Mouse (Mus musculus): ENCODE measurements at regions not wholly inside any gene's neighbourhood (a gene's known extent, or its start where the extent isn't known, plus 50 kb on each side); places are given as distances from the start of the nearest gene placed in this dataset.

DNA sequence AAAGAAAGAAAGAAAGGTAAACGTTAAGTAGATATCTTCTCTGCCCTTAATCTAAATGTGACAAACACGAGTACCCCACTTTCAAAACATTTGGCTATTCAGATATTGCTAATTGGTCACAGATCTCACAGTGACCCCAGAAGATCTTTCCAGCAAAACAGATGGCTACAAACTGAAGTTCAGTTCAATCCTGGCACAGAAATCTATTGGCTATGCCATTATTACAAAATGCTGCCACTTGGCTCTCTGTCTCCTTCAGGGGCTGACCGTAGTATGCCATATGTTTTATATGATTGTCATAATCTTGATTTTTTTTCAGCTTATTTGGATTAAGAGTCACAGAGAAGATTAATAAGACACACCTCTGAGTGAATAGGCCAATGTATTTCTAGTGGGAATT is 873.2 kb downstream of the Slc22a22 start:
- Histone ChIP-seq H3K4me3 (no peak overlapping the region), H3K9me3 (no peaks in the 10 kb centered on the region), H3K27ac (no peak overlapping the region), H3K9ac (no peak overlapping the region), H3K36me3 (no peaks in the 10 kb centered on the region), H3K4me1 (no peaks in the 10 kb centered on the region), H3K27me3 (no peaks in the 10 kb centered on the region), H3K4me2 (no peak overlapping the region)
- no peak for ATAC-seq (ENCODE audit: insufficient number of reproducible peaks, insufficient read depth, low FRiP score, low TSS enrichment, low read depth)
- WGBS, result 80% methylated on average over 3 of the region's 3 CpGs

DNA sequence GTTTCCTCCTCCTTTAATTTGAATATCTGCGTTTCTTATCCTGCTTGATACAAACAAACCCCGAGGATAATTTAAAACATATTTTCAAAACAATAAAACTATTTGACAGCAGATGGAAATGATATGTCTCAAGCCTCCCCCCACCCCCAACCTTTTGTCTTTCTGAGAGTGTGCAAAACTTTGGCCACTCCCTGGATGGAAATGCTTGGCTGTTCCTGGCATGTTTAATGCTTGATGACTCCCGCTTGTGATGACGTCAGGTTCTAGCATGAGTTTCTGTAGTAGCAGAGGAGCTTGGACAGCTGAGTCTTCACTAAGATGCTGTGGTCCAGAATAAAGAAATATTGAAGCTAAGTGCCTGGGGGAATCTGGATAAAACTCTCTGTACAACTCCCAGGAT is 884.8 kb downstream of the Slc22a22 start:
- no peaks in the 10 kb centered on the region for H3K4me1 ChIP-seq
- H3K27me3 ChIP-seq, result no peaks in the 10 kb centered on the region
- H3K36me3 ChIP-seq, result no peaks in the 10 kb centered on the region
- H3K9me3 ChIP-seq, result no peaks in the 10 kb centered on the region
- 29% methylated on average over 4 of the region's 4 CpGs for WGBS
- no peak overlapping the region for H3K27ac ChIP-seq
- ATAC-seq (ENCODE audit: insufficient number of reproducible peaks, insufficient read depth, low FRiP score, low TSS enrichment, low read depth), result no peak
- no peak overlapping the region for H3K9ac ChIP-seq
- H3K4me2 ChIP-seq, result no peak overlapping the region
- H3K4me3 ChIP-seq, result no peak overlapping the region

DNA sequence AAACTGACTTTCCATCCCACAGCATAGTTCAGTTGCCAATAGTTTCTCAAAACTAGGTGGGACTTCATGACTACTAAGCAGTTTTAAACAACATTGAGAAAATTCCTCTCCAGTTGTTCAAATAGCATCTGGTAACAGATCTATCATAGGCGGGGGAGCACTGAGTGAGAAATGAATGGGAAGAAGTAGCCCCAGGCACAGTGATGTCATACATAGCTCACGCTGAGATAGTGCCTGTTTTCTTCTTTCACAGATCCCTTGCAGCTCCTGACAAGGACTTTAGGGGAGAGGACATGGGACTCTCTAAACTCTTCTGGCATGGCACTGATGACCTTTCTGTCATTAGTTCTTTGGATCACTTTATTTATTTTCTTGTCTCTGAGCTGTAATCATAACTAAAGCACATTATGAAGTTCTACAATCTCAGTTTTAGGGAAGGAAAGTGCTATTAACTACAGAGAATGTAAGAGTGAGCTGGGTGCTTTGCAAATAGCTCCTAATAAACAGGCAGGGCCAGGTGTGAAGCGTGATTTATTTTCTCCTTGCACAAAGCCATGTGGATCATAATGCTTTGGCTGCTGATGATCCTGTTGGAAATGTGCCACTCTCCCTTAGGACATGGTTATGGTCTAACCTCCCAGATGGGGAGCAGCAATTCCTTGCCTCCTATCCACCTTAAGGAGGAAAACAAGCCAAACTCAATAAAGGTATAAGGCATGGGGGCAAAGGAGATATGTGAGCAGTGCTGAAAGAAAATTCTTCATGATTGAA is 896.5 kb downstream of the Slc22a22 start:
- no peaks in the 10 kb centered on the region for H3K4me1 ChIP-seq
- no peaks in the 10 kb centered on the region for H3K36me3 ChIP-seq
- no peak overlapping the region for H3K4me3 ChIP-seq
- H3K4me2 ChIP-seq, result no peak overlapping the region
- H3K27me3 ChIP-seq, result no peaks in the 10 kb centered on the region
- no peaks in the 10 kb centered on the region for H3K9me3 ChIP-seq
- ATAC-seq (ENCODE audit: insufficient number of reproducible peaks, insufficient read depth, low FRiP score, low TSS enrichment, low read depth), result no peak
- no peak overlapping the region for H3K27ac ChIP-seq
- H3K9ac ChIP-seq, result no peak overlapping the region
- 41% methylated on average over 3 of the region's 3 CpGs for WGBS

GRCm38 (mm10) chr15:56563192-56563591 is 914.2 kb downstream of the Slc22a22 start:
- ATAC-seq (ENCODE audit: insufficient number of reproducible peaks, insufficient read depth, low FRiP score, low TSS enrichment, low read depth), result no peak
- no peaks in the 10 kb centered on the region for H3K4me1 ChIP-seq
- H3K27me3 ChIP-seq, result no peaks in the 10 kb centered on the region
- no peak overlapping the region for H3K27ac ChIP-seq
- no peak overlapping the region for H3K4me2 ChIP-seq
- H3K9me3 ChIP-seq, result no peaks in the 10 kb centered on the region
- H3K36me3 ChIP-seq, result no peaks in the 10 kb centered on the region
- 53% methylated on average over 2 of the region's 2 CpGs for WGBS
- no peak overlapping the region for H3K9ac ChIP-seq
- no peak overlapping the region for H3K4me3 ChIP-seq

- no peak for ATAC-seq (ENCODE audit: insufficient number of reproducible peaks, insufficient read depth, low FRiP score, low TSS enrichment, low read depth)
- H3K4me2 ChIP-seq, result no peak overlapping the region
- H3K4me1 ChIP-seq, result no peaks in the 10 kb centered on the region
- no peak overlapping the region for H3K4me3 ChIP-seq
- no peak overlapping the region for H3K27ac ChIP-seq
- H3K9ac ChIP-seq, result no peak overlapping the region
- H3K9me3 ChIP-seq, result no peaks in the 10 kb centered on the region
- 32% methylated on average over 1 of the region's 1 CpGs for WGBS
- no peaks in the 10 kb centered on the region for H3K36me3 ChIP-seq
- no peaks in the 10 kb centered on the region for H3K27me3 ChIP-seq
Measured at GRCm38 (mm10) chr15:56562785-56563184, 914.6 kb downstream of the Slc22a22 start.

DNA sequence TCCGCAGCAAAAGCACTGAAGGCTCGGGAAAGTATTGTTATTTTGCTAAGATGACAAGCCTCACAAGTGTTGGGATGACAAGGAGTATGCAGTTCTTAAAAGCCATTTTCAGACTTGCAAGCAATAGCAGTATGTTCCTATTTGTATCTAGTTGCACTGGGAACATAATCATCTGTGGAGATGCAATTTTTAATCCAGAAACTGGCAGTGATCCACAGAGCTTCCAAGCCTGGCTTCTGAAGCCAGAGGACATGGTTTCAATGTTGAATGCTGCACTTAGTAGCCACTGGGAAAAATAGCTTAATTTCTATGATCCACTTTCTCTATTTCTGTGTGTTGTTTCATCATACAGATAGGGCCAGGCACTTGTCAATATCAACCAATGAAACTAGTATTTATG is 915.3 kb downstream of the Slc22a22 start:
- H3K27ac ChIP-seq, result no peak overlapping the region
- ATAC-seq (ENCODE audit: insufficient number of reproducible peaks, insufficient read depth, low FRiP score, low TSS enrichment, low read depth), result no peak
- H3K4me1 ChIP-seq, result no peaks in the 10 kb centered on the region
- H3K4me3 ChIP-seq, result no peak overlapping the region
- no peaks in the 10 kb centered on the region for H3K36me3 ChIP-seq
- WGBS, result 76% methylated on average over 2 of the region's 2 CpGs
- H3K9me3 ChIP-seq, result no peaks in the 10 kb centered on the region
- no peaks in the 10 kb centered on the region for H3K27me3 ChIP-seq
- no peak overlapping the region for H3K4me2 ChIP-seq
- no peak overlapping the region for H3K9ac ChIP-seq

GRCm38 (mm10) chr15:56554386-56554785 is 923.0 kb downstream of the Slc22a22 start:
- no peak overlapping the region for H3K9ac ChIP-seq
- H3K36me3 ChIP-seq, result no peaks in the 10 kb centered on the region
- H3K4me2 ChIP-seq, result no peak overlapping the region
- H3K27ac ChIP-seq, result no peak overlapping the region
- H3K27me3 ChIP-seq, result no peaks in the 10 kb centered on the region
- no peaks in the 10 kb centered on the region for H3K4me1 ChIP-seq
- H3K9me3 ChIP-seq, result no peaks in the 10 kb centered on the region
- 81% methylated on average over 3 of the region's 3 CpGs for WGBS
- no peak overlapping the region for H3K4me3 ChIP-seq
- no peak for ATAC-seq (ENCODE audit: insufficient number of reproducible peaks, insufficient read depth, low FRiP score, low TSS enrichment, low read depth)

- no peak overlapping the region for H3K4me3 ChIP-seq
- no peak for ATAC-seq (ENCODE audit: insufficient number of reproducible peaks, insufficient read depth, low FRiP score, low TSS enrichment, low read depth)
- no peaks in the 10 kb centered on the region for H3K36me3 ChIP-seq
Measured at GRCm38 (mm10) chr15:56553851-56554250, 923.6 kb downstream of the Slc22a22 start.

DNA sequence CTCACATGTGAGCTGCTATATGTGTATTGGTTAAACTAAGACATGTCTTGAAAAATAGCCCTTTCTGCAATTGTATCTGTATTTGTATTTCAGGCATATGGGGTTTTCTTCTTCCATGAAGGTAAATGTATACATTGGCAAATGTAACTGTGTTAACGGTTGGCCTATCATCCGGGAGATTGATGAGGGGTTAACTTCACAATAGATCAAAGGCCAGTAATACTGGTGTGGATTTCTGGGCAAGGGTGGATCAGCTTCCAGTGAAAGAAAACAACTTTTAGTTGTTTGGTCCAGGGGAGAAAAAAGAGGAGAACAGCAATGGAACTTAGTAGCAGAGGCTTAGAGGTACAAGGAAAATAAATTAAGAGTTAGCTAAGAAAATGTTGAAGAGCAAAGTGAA is 945.9 kb downstream of the Slc22a22 start:
- Histone ChIP-seq H3K4me3 (no peak overlapping the region), H3K27me3 (no peaks in the 10 kb centered on the region), H3K9ac (no peak overlapping the region), H3K4me1 (no peaks in the 10 kb centered on the region), H3K4me2 (no peak overlapping the region), H3K36me3 (no peaks in the 10 kb centered on the region), H3K9me3 (no peaks in the 10 kb centered on the region), H3K27ac (no peak overlapping the region)
- no peak for ATAC-seq (ENCODE audit: insufficient number of reproducible peaks, insufficient read depth, low FRiP score, low TSS enrichment, low read depth)
- WGBS, result 50% methylated on average over 2 of the region's 2 CpGs

More at GRCm38 (mm10) chr15:56553851-56554250, 923.6 kb downstream of the Slc22a22 start:
- H3K4me2 ChIP-seq, result no peak overlapping the region
- no peak overlapping the region for H3K27ac ChIP-seq
- no peak overlapping the region for H3K9ac ChIP-seq
- H3K9me3 ChIP-seq, result no peaks in the 10 kb centered on the region
- H3K27me3 ChIP-seq, result no peaks in the 10 kb centered on the region
- no peaks in the 10 kb centered on the region for H3K4me1 ChIP-seq
- 73% methylated on average over 1 of the region's 1 CpGs for WGBS

DNA sequence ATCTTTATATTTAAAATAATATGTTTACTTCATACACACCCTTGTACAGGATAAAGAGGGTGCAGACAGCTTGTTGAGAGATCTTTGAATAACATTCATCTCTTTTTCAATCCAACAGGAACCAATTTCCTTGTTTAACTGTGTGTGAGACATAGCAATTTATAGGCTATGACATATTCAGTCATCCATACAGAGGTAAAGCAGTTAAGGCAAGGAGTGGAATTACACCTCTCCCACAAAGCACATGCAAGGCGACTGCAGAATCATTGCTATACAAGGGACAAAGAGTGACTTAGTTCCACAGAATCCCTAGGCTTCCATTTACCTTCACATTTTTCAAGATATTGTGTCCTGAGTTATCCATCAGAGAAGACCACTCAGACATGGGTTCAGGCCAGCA is 959.0 kb downstream of the Slc22a22 start:
- Histone ChIP-seq H3K36me3 (no peaks in the 10 kb centered on the region), H3K9me3 (no peaks in the 10 kb centered on the region), H3K4me1 (no peaks in the 10 kb centered on the region), H3K4me2 (no peak overlapping the region), H3K4me3 (no peak overlapping the region), H3K27me3 (no peaks in the 10 kb centered on the region), H3K27ac (no peak overlapping the region), H3K9ac (no peak overlapping the region)
- WGBS, result 72% methylated on average over 1 of the region's 1 CpGs
- ATAC-seq (ENCODE audit: insufficient number of reproducible peaks, insufficient read depth, low FRiP score, low TSS enrichment, low read depth), result no peak

- H3K27me3 ChIP-seq, result no peaks in the 10 kb centered on the region
- H3K9me3 ChIP-seq, result no peaks in the 10 kb centered on the region
- 64% methylated on average over 2 of the region's 2 CpGs for WGBS
- H3K4me1 ChIP-seq, result no peaks in the 10 kb centered on the region
- no peak overlapping the region for H3K4me3 ChIP-seq
- H3K36me3 ChIP-seq, result no peaks in the 10 kb centered on the region
- no peak for ATAC-seq (ENCODE audit: insufficient number of reproducible peaks, insufficient read depth, low FRiP score, low TSS enrichment, low read depth)
- H3K27ac ChIP-seq, result no peak overlapping the region
- H3K4me2 ChIP-seq, result no peak overlapping the region
- H3K9ac ChIP-seq, result no peak overlapping the region
Measured at GRCm38 (mm10) chr15:56516095-56516494, 961.3 kb downstream of the Slc22a22 start.

GRCm38 (mm10) chr15:56498774-56499173 is 978.7 kb downstream of the Slc22a22 start:
- Histone ChIP-seq H3K27ac (no peak overlapping the region), H3K4me2 (no peak overlapping the region), H3K4me3 (no peak overlapping the region), H3K9me3 (no peaks in the 10 kb centered on the region), H3K27me3 (no peaks in the 10 kb centered on the region), H3K4me1 (no peaks in the 10 kb centered on the region), H3K36me3 (no peaks in the 10 kb centered on the region), H3K9ac (no peak overlapping the region)
- no peak for ATAC-seq (ENCODE audit: insufficient number of reproducible peaks, insufficient read depth, low FRiP score, low TSS enrichment, low read depth)
- 61% methylated on average over 3 of the region's 3 CpGs for WGBS
